Mouse (Mus musculus): ENCODE data around the gene Wwp2.

Wwp2 gene

DNA sequence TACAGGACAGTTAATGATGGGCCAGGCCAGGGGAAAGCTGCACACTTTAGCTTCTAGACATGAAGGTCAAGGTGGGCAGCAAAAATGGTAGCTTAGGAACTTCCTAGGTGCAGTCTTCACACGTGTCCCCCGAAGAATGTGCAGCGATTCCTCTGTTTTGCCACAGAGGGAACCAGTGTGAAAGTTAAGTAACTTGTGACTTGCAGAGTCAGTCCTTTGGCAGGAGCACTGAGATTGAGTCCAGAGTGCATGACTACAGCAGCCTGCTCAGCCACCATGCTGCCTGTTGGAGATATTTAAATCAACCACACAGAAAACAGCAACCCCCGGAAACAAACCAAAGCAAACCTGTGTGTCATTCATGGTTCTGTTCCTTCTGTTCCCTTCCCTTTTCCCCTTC is 44.3 kb downstream of the Wwp2 start:
- no peak for DNase-seq

GRCm38 (mm10) chr8:107483250-107483649 is 47.1 kb downstream of the Wwp2 start:
- no peak for DNase-seq

GRCm38 (mm10) chr8:107484956-107485355 is 48.8 kb downstream of the Wwp2 start:
- no peak for DNase-seq

GRCm38 (mm10) chr8:107488551-107488950 is 52.4 kb downstream of the Wwp2 start:
- no peak for DNase-seq

- DNase-seq, result no peak
Observed at GRCm38 (mm10) chr8:107489086-107489485, 52.9 kb downstream of the Wwp2 start.

GRCm38 (mm10) chr8:107489921-107490320 is 53.8 kb downstream of the Wwp2 start:
- no peak for DNase-seq

- DNase-seq, result no peak
Observed at GRCm38 (mm10) chr8:107490649-107491048, 54.5 kb downstream of the Wwp2 start.

DNA sequence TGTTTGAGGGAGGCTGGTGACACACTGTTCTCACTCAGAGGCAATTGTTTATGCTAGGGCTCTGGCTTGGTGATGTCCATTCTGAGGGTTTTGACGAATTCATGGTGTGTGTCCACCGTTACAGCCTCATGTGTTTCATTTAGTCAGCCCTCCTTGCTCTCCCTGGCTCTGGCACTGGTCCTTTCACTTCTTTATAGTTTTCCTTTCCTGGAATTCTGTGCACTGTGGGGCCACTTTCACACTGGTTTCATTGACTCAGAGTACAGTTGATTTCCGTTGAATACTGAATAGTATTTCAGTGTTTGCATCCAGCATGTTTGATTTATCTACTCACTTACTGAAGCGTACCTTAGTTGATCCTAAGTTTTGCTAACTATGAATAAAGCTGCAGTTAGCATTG is 55.0 kb downstream of the Wwp2 start:
- no peak for DNase-seq

GRCm38 (mm10) chr8:107491831-107492230 is 55.7 kb downstream of the Wwp2 start:
- DNase-seq, result no peak

GRCm38 (mm10) chr8:107492802-107493201 is 56.6 kb downstream of the Wwp2 start:
- DNase-seq, result no peak

DNA sequence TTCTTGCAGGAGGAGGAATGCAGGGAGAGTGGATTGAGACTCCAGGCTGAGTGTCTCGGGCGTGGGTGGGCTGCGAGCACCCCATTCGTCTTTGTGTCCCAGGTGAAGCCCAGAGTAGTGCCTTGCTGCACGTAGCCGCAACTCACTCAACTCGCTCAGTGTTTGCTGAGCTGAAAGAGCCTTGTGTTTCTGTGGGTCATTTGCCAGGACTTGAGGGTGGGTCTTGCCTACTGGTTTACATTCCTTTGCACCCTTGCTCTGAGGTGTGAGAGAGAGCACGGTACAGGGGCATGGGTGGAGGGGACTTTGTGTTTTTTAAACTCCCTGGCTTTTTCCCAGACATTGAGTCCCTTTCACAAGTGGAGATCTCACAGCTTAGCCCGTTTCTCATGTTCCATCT is 59.3 kb downstream of the Wwp2 start:
- no peak for DNase-seq

DNA sequence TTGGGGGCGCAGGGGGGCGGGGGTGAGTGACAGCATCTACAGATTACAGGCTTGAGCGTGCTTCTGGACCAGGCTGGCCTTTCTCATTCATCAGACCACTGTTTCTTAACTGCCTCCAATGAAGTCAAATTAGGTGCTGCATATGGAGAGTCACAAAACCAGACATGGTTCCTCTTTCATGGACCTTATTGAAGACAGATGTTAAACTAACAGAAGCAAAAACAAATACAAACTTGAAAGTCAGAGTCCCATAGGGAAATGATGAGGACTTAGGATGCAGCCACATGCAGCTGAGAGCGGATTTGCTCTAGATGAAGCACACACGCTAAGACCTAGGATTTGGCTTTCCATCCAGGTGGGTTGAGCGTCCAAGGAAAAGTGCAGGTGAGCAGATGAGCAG is 61.5 kb downstream of the Wwp2 start:
- no peak for DNase-seq

DNA sequence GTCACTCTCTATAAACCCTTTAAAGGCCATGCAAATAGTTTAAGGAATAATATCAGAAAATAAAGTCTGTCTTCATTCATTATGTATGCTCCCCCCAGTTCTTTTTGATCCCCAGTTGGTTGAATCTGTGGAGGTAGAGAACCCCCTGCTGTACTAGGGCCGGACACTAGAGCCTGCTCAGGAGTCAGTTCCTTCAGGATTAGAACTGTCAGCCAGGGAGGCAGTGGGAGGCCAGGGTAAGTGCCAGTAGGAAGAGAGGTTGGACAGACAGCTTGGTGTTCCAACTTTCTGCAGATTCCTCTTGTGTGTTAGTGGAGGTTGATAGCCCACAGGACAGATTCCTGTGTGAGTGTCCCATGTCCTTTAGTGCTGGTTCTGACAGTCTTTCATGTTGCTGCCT is 62.2 kb downstream of the Wwp2 start:
- no peak for DNase-seq

- no peak for DNase-seq
Observed at GRCm38 (mm10) chr8:107498806-107499205, 62.6 kb downstream of the Wwp2 start.

DNA sequence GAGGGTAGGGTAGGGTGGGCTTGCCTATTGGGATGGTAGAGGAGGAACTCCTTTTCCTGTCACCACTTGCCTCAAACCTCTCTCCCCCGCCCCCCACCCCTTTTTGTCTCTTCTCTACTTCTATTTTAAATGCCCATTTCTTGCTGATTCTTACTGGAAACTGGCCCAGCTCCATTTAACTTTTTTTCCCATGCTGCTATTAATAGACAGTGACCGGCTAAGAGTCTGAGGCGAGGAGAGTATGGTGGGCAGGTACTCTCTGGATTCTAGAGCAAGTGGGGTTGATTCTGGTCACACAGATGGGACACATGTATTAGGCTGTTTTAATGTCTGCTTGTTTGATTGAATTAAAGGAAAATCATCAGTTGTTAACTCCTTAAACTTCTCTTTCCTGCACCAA is 63.4 kb downstream of the Wwp2 start:
- no peak for DNase-seq

- DNase-seq, result no peak
Observed at GRCm38 (mm10) chr8:107502407-107502806, 66.2 kb downstream of the Wwp2 start.

- peak; percentile 21 to 42 for DNase-seq
Observed at GRCm38 (mm10) chr8:107502922-107503321, 66.8 kb downstream of the Wwp2 start.

DNA sequence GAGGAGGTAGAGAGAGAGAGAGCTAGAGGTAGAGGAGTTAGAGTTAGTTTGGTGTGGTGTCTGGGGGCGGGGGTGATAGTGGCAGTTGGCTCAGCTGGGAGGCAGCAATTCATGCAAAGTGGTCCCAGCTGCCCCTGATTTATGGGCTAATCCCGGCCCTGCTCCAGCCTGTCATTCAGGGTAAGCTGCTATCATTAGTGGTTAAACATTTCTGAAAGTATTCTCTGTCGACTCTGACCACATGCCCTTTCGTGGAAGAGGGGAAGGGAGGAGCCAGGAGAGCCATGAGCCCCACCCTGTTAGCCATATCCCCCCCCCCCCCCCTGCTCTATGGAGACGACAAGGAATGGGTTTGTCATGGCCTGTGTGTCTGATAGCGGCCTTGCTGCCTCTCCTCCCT is 67.2 kb downstream of the Wwp2 start:
- no peak for DNase-seq

- DNase-seq, result peak in 1 of 2 experiments; percentile 24
Observed at GRCm38 (mm10) chr8:107504239-107504985, 68.2 kb downstream of the Wwp2 start.

GRCm38 (mm10) chr8:107505271-107505670 is 69.1 kb downstream of the Wwp2 start:
- DNase-seq, result no peak

- DNase-seq, result no peak
Observed at GRCm38 (mm10) chr8:107507019-107507418, 70.9 kb downstream of the Wwp2 start.

GRCm38 (mm10) chr8:107510204-107510603 is 74.0 kb downstream of the Wwp2 start:
- no peak for DNase-seq

DNA sequence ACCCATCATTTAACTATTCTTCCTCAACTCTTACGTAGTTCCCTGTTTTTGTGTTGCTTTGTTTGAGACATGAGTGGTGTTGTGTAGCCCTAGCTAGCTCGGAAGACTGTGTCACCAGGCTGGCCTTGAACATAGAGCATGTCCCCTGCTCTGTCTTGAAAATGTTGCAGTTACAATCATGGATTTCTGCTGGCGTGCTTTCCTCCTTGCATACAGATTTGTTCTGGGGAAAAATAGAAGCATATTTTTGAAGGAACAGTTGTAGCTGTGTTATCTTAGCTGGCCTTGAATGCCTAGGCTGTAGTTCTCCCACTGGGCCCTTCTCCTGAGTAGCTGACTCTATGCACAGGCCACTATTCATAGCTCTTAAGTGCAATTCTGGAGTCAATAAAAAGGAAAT is 74.6 kb downstream of the Wwp2 start:
- DNase-seq, result no peak

DNA sequence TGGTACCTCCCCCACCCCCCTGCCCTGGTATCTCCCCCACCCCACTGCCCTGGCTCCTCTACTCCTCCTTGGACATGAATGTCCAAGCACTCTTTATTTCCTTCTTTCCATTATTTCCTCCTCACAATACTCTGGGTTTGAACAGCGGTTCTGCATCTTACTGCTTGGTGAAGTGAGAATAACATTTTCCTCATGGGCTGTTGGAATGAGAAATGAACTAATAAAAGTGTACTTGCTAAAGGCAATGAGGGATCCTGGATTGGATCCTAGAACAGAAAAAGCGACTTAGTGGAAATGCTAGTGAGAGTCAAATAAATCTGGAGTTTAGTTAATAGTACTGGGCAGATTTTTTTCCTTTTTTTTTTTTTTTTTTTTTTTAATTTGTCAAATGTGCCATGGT is 77.1 kb downstream of the Wwp2 start:
- no peak for DNase-seq

Data from spleen, adult 18-20 months (tissue).